Mouse (Mus musculus) ES-Bruce4 (cell line): Measurements from ENCODE around the gene Gja4.

Source experiments
- CTCF ChIP-seq: IDR thresholded peaks from one replicate; pipeline ENCODE4 v1.8.1; 2011; ENCODE audit warnings: low read depth, low read length
- EP300 ChIP-seq: IDR thresholded peaks from 2 replicates; pipeline ENCODE4 v1.6.1; 2011; ENCODE audit warnings: low read depth, low read length; ENCODE audit not compliant: insufficient read depth
- POLR2A ChIP-seq: IDR thresholded peaks from one replicate; pipeline ENCODE4 v1.8.1; 2011; ENCODE audit warnings: low read length; ENCODE audit not compliant: insufficient read depth

- TF ChIP-seq CTCF: no peak
- TF ChIP-seq POLR2A: no peak
- TF ChIP-seq EP300: no peak
Measured at GRCm38 (mm10) chr4:127312349-127312748, 1.5 kb downstream of the Gja4 start.
